Mouse (Mus musculus) embryonic fibroblast, embryonic 13.5 days (primary cell): ENCODE data around the gene Npat. TPM values are rescaled to one million over a fixed set of nuclear protein-coding genes. Genes with fewer than 3 reads are reported as not detected.

Experiments used
- H3K27ac ChIP-seq: 2 replicates; pipeline ENCODE4 v1.5.1; 2012; ENCODE audit warnings: low read length, control low read depth, inconsistent platforms; ENCODE audit not compliant: insufficient read depth
- H3K4me1 ChIP-seq: 2 replicates; pipeline ENCODE4 v1.6.1; 2011; ENCODE audit warnings: low read length; ENCODE audit not compliant: control insufficient read depth, insufficient read depth
- H3K4me3 ChIP-seq: 2 replicates; pipeline ENCODE4 v1.5.1; 2011; ENCODE audit warnings: mild to moderate bottlenecking, control low read depth, low read length; ENCODE audit not compliant: insufficient read depth
- CTCF ChIP-seq: IDR thresholded peaks from 2 replicates; pipeline ENCODE4 v1.5.1; 2011; ENCODE audit warnings: mild to moderate bottlenecking, control low read depth, low read length, moderate library complexity, borderline replicate concordance; ENCODE audit not compliant: insufficient read depth
- POLR2A ChIP-seq: IDR thresholded peaks from 2 replicates; pipeline ENCODE4 v1.6.1; 2011; ENCODE audit warnings: low read depth, mild to moderate bottlenecking, control low read depth, low read length, moderate library complexity
- polyA plus RNA-seq: library from polyadenylated mRNA; stranded (reverse); fragments of >200 nt; gene quantifications from 2 replicates; pipeline ENCODE4 v1.2.4, GENCODE M21; 2011; ENCODE audit warnings: low read depth; ENCODE audit not compliant: missing spikeins, insufficient read length

Npat gene
- polyA plus RNA-seq, result 24.1 and 27.7 TPM in 2 replicates

GRCm38 (mm10) chr9:53536558-53537320 lies at the start of gene Npat, which contains the start of gene Atm:
TSS of gene Npat (plus strand) at chr9:53537047.
TSS of gene Atm (minus strand) at chr9:53536740.
- H3K27ac ChIP-seq, result peak within 1 kb of the TSS; percentile 49
- TF ChIP-seq POLR2A, result peak; percentile 96
- TF ChIP-seq CTCF, result no peak
- H3K4me1 ChIP-seq, result peaks cover 3% of the 10 kb centered on the region
- peak within 1 kb of the TSS; percentile 99 for H3K4me3 ChIP-seq

GRCm38 (mm10) chr9:53508053-53508452 lies 28.8 kb upstream of the Npat start:
- TF ChIP-seq POLR2A (no peak), CTCF (no peak)
- no peak overlapping the region for H3K4me3 ChIP-seq
- no peak overlapping the region for H3K27ac ChIP-seq

GRCm38 (mm10) chr9:53514091-53514490 lies 22.8 kb upstream of the Npat start:
- no peak overlapping the region for H3K27ac ChIP-seq
- H3K4me3 ChIP-seq, result no peak overlapping the region
- no peak for TF ChIP-seq POLR2A
- TF ChIP-seq CTCF, result no peak
- H3K4me1 ChIP-seq, result no peaks in the 10 kb centered on the region

More at GRCm38 (mm10) chr9:53508053-53508452, 28.8 kb upstream of the Npat start:
- no peaks in the 10 kb centered on the region for H3K4me1 ChIP-seq

- no peaks in the 10 kb centered on the region for H3K4me1 ChIP-seq
- no peak for TF ChIP-seq POLR2A
- no peak for TF ChIP-seq CTCF
- no peak overlapping the region for H3K4me3 ChIP-seq
- no peak overlapping the region for H3K27ac ChIP-seq
Observed at GRCm38 (mm10) chr9:53517373-53518009, 19.4 kb upstream of the Npat start.

GRCm38 (mm10) chr9:53535416-53536320 lies 1.2 kb upstream of the Npat start:
- no peak overlapping the region; the same call in 1 of the 2 replicates for H3K27ac ChIP-seq
- peak overlapping the region; percentile 86 for H3K4me3 ChIP-seq
- TF ChIP-seq CTCF, result no peak
- no peak for TF ChIP-seq POLR2A
- peaks cover 3% of the 10 kb centered on the region for H3K4me1 ChIP-seq

GRCm38 (mm10) chr9:53537336-53537965 lies 604 bp downstream of the Npat start:
- Histone ChIP-seq H3K4me3 (peak overlapping the region; percentile 99), H3K27ac (peak overlapping the region; percentile 4), H3K4me1 (peaks cover 3% of the 10 kb centered on the region)
- no peak for TF ChIP-seq CTCF
- TF ChIP-seq POLR2A, result no peak

GRCm38 (mm10) chr9:53570662-53571061 lies 33.8 kb downstream of the Npat start:
- H3K4me3 ChIP-seq, result no peak overlapping the region
- no peak overlapping the region for H3K27ac ChIP-seq
- H3K4me1 ChIP-seq, result no peaks in the 10 kb centered on the region
- TF ChIP-seq CTCF (no peak), POLR2A (no peak)

GRCm38 (mm10) chr9:53572516-53573307 lies 35.9 kb downstream of the Npat start:
- Histone ChIP-seq H3K4me1 (no peaks in the 10 kb centered on the region), H3K27ac (no peak overlapping the region), H3K4me3 (no peak overlapping the region)
- TF ChIP-seq POLR2A, result no peak
- TF ChIP-seq CTCF, result no peak
